Mouse (Mus musculus): ENCODE measurements around the gene Mta1. TPM values are rescaled to one million over a fixed set of nuclear protein-coding genes. Genes with fewer than 3 reads are reported as not detected.

The Mta1 gene
- polyA plus RNA-seq, 1 experiment, result 385 TPM

- TF ChIP-seq GATA1 (IDR thresholded peaks at IDR 0.05; ENCODE audit: low read length), result no peak
These were observed 10.6 kb downstream of the Mta1 start for GRCm38 (mm10) chr12:113108528-113109283.

DNA sequence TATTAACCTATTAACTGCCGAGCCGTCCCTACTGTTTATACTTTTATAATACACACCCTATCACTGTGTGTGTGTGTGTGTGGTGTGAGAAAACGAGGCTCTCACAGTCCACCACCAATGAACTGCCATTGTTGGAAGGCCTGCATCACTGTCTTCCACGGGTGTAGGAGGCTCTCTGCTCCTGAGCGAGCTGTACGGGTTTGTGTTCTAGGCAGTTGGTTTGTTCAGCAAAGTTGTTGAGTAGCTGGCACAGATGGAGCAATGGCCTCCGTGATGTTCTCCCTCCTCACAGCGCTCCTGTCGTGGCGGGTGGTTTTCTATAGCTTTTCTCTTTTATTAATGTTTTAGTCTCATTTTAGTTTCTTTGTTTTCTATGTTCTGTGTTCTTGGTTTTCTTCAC is 11.7 kb downstream of the Mta1 start:
- TF ChIP-seq GATA1 (IDR thresholded peaks at IDR 0.05; ENCODE audit: low read length), result no peak

- TF ChIP-seq GATA1 (IDR thresholded peaks at IDR 0.05; ENCODE audit: low read length), result no peak
These were observed 16.1 kb downstream of the Mta1 start for GRCm38 (mm10) chr12:113114141-113114540.

GRCm38 (mm10) chr12:113114856-113115538 is 16.9 kb downstream of the Mta1 start:
- TF ChIP-seq GATA1 (IDR thresholded peaks at IDR 0.05; ENCODE audit: low read length), result no peak

GRCm38 (mm10) chr12:113119516-113120410 is 21.7 kb downstream of the Mta1 start:
- TF ChIP-seq GATA1 (IDR thresholded peaks at IDR 0.05; ENCODE audit: low read length), result no peak

GRCm38 (mm10) chr12:113124726-113125125 is 26.6 kb downstream of the Mta1 start:
- no peak for TF ChIP-seq GATA1 (IDR thresholded peaks at IDR 0.05; ENCODE audit: low read length)

GRCm38 (mm10) chr12:113130732-113131131 is 32.7 kb downstream of the Mta1 start:
- no peak for TF ChIP-seq GATA1 (IDR thresholded peaks at IDR 0.05; ENCODE audit: low read length)

- TF ChIP-seq GATA1 (IDR thresholded peaks at IDR 0.05; ENCODE audit: low read length), result no peak
These were observed 33.5 kb downstream of the Mta1 start for GRCm38 (mm10) chr12:113131601-113132000.

DNA sequence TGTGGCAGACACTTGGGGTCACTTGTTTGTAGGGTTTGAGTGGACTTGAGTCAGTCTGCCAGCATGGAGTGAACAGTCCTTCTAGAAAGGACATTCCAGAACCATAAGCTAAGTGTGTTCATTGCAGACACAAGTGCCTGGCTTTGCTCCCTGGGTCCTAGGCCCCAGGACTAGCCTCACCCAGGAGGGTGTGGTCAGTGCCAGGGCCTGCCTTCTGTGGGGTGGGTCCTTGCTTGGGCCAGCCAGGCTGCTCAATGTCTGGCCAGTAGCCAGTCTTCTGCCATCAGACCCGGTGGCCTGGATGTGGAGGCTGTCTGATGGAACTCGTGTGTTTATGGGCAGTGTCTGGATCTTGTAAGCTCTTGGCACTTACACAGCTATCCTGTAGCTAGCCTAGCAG is 34.5 kb downstream of the Mta1 start:
- no peak for TF ChIP-seq GATA1 (IDR thresholded peaks at IDR 0.05; ENCODE audit: low read length)

DNA sequence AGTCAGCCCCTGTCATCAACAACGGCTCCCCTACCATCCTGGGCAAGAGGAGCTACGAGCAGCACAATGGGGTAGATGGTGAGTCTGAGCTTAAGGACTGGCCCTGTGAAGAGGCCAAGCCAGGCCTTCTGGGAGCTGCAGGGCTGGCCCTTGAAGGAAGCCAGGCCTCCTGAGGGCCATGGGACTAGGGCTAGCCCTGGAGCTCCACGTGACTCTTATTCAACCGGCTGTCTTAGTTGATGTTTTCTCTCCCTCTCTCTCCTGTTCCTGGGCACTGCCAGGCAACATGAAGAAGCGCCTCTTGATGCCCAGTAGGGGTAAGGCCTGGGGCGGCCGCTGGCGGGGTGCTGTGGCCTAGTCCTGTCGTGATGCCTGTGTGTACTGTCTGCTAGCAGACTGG is 35.2 kb downstream of the Mta1 start:
- no peak for TF ChIP-seq GATA1 (IDR thresholded peaks at IDR 0.05; ENCODE audit: low read length)

DNA sequence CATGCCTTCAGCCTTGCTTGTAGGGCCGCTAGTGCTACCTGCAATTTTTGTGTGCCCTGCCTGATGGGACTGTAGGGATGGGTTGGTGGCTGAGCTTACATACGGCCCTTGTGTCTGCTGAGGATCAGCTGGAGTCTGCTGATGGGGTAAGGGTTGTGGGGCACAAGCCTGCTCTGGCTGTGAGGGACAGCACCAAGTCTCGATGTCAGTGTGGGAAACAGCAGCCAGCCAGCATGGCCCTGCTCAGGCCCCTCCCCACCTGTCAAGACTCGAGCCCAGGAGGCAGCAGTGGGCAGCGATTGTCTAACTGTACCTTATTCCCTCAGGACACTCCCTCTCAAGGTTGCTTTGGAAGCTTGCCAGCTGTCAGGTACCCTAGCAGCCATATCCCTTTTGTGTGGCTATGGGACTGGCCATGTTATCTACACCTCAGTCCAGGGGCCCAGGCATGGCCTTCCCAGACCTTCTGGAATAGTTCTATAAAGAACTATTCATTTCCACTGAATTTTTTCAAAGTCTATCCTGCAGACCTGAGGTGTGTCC is 35.9 kb downstream of the Mta1 start:
- TF ChIP-seq GATA1 (IDR thresholded peaks at IDR 0.05; ENCODE audit: low read length), result no peak

DNA sequence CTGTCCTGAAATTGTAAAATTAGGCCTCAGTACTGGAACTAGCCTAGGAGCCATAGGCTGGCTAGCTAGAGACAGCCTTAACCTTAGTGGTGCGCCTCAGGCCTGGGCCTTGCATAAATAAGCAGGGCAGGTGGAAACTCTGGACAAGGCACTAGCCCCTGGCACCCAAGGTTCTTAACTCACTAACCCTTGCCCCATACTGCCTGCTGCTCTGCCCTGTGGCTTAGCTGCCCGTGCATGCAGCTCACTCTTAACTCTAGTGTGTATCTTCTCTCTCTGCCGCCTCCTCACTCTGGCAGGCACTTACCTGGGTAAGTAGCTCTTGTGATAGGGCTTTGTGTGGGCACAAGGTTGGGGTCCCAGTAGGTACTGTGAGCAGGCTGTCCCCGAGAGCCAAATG is 36.4 kb downstream of the Mta1 start:
- no peak for TF ChIP-seq GATA1 (IDR thresholded peaks at IDR 0.05; ENCODE audit: low read length)

DNA sequence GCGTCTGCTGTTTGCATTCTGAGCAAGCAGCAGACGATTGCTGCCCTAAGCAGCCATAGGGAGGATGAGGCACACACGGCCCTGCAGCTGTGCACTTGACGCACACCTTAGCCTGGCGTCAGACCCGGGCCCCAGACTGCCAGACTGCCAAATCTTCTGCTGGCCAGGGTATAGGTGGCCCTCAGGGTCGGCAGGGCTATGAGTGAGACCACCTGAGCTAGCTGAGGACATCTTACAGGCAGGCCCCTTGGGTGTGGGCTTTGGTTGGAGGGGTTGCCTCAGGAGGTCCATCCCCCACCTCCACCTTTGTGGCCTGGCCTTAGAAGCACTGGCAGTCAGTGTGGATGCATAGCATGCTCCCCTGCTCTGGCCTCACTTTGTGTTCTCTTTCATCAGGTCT is 37.3 kb downstream of the Mta1 start:
- TF ChIP-seq GATA1 (IDR thresholded peaks at IDR 0.05; ENCODE audit: low read length), result no peak

DNA sequence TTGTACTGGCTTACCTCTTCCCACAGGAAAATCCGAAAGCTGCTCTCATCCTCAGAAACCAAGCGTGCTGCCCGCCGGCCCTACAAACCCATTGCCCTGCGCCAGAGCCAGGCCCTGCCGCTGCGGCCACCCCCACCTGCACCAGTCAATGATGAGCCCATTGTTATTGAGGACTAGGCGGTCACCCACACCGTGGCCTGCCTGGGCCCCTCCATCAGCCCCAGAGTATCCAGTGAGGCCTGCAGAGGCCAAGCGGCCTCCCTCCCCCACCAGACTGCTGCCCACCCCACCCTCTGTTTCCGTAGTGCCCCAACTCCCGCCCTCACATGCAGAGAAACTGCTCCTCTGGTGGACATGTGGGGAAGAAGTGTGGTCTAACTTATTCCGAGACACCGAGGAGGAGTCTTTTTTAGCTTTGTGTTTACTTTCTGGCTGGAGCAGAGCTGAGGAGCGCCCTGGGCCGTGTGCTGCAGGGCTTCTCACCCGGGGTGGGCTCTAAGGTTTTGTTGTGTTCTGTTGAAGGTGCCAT is 38.5 kb downstream of the Mta1 start:
- no peak for TF ChIP-seq GATA1 (IDR thresholded peaks at IDR 0.05; ENCODE audit: low read length)
